Mouse (Mus musculus): ENCODE data around the gene Prdx5. TPM values are rescaled to one million over a fixed set of nuclear protein-coding genes. Genes with fewer than 3 reads are reported as not detected.

Gene Prdx5
- polyA plus RNA-seq, 1 experiment: 56.4 TPM

DNA sequence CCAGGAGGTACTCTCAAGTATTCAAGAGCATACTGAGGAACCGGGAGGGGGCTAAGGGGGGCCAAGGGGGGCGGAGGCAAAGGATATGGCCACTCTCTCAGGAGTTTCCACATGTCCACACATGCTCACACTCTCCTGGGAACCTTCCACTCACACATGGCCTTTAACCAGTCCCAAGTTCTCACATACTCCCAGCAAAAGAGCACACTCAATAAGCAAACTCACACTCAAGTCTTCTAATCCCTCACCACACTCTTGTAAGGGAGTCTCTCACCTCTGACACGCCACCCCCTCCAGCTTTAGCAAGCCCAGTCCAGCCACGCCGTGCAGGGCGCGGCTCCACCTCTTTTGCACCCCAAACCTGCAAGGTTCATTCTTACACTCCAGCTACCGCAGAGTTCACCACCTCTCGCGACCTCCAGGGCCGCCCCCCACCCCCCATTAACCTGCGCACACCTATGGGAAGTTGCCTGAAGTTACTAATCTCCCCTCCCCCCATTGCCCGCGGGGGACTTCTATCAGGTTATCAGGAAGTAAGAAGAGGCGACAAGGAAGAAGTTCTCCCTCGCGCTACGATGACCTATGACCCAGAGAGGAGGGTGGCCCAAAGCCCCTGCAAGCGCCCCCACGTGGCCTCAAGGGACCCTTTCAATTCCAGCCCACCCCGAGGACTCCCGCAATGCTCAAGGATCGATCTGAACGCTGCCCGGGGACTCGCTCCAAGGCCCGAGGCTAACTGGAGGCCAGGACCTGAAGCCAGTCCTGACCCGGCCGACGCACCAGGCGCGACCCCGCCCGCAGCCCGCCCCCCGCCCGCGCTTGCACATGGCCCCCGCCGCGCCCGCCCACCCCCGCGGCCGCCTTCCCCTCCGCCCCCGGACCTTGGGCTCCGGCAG, 11.1 kb upstream of the Prdx5 start:
- peak; percentile 24 for TF ChIP-seq CTCF (IDR thresholded peaks at IDR 0.05; ENCODE audit: low read depth, low read length)
- TF ChIP-seq EP300 (IDR thresholded peaks at IDR 0.05; ENCODE audit: insufficient read depth, low read depth, low read length): no peak
- H3K4me3 ChIP-seq (ENCODE audit: low read depth, low read length): peak overlapping the region; percentile 80
- H3K27ac ChIP-seq (ENCODE audit: insufficient read depth, low read length): peak overlapping the region; percentile 12; the same call in 1 of the 2 replicates
- no peaks in the 10 kb centered on the region for H3K36me3 ChIP-seq (ENCODE audit: control insufficient read depth, insufficient read depth, low read length, poor library complexity, severe bottlenecking)
- no peaks in the 10 kb centered on the region for H3K9me3 ChIP-seq (replicated peaks; ENCODE audit: control insufficient read depth, insufficient read depth, low read length, poor library complexity, severe bottlenecking)
- peaks cover 2% of the 10 kb centered on the region for H3K4me1 ChIP-seq (ENCODE audit: control insufficient read depth, insufficient read depth, low read length)
- peak overlapping the region; percentile 80 for H3K9ac ChIP-seq (ENCODE audit: low read depth, poor library complexity, severe bottlenecking)
- H3K27me3 ChIP-seq (ENCODE audit: control insufficient read depth, insufficient read depth, low read length, poor library complexity, severe bottlenecking): no peaks in the 10 kb centered on the region

- no peaks in the 10 kb centered on the region for H3K27me3 ChIP-seq (ENCODE audit: control insufficient read depth, insufficient read depth, low read length, poor library complexity, severe bottlenecking)
- no peaks in the 10 kb centered on the region for H3K36me3 ChIP-seq (ENCODE audit: control insufficient read depth, insufficient read depth, low read length, poor library complexity, severe bottlenecking)
- peak overlapping the region; percentile 80 for H3K9ac ChIP-seq (ENCODE audit: low read depth, poor library complexity, severe bottlenecking)
- no peak for TF ChIP-seq EP300 (IDR thresholded peaks at IDR 0.05; ENCODE audit: insufficient read depth, low read depth, low read length)
- no peak for TF ChIP-seq CTCF (IDR thresholded peaks at IDR 0.05; ENCODE audit: low read depth, low read length)
- TF ChIP-seq POLR2A (IDR thresholded peaks at IDR 0.05; ENCODE audit: insufficient read depth, low read length): no peak
- H3K9me3 ChIP-seq (replicated peaks; ENCODE audit: control insufficient read depth, insufficient read depth, low read length, poor library complexity, severe bottlenecking): no peaks in the 10 kb centered on the region
- H3K4me3 ChIP-seq (ENCODE audit: low read depth, low read length): no peak overlapping the region
- H3K4me1 ChIP-seq (ENCODE audit: control insufficient read depth, insufficient read depth, low read length): peaks cover 2% of the 10 kb centered on the region
- H3K27ac ChIP-seq (ENCODE audit: insufficient read depth, low read length): no peak overlapping the region
These were observed 10.2 kb upstream of the Prdx5 start for GRCm38 (mm10) chr19:6919876-6920740.

GRCm38 (mm10) chr19:6919431-6919830, 9.5 kb upstream of the Prdx5 start:
- no peak overlapping the region for H3K27ac ChIP-seq (ENCODE audit: insufficient read depth, low read length)
- no peak for TF ChIP-seq POLR2A (IDR thresholded peaks at IDR 0.05; ENCODE audit: insufficient read depth, low read length)
- TF ChIP-seq CTCF (IDR thresholded peaks at IDR 0.05; ENCODE audit: low read depth, low read length): no peak
- TF ChIP-seq EP300 (IDR thresholded peaks at IDR 0.05; ENCODE audit: insufficient read depth, low read depth, low read length): no peak
- no peaks in the 10 kb centered on the region for H3K36me3 ChIP-seq (ENCODE audit: control insufficient read depth, insufficient read depth, low read length, poor library complexity, severe bottlenecking)
- peaks cover 2% of the 10 kb centered on the region for H3K4me1 ChIP-seq (ENCODE audit: control insufficient read depth, insufficient read depth, low read length)
- no peaks in the 10 kb centered on the region for H3K27me3 ChIP-seq (ENCODE audit: control insufficient read depth, insufficient read depth, low read length, poor library complexity, severe bottlenecking)
- H3K9me3 ChIP-seq (replicated peaks; ENCODE audit: control insufficient read depth, insufficient read depth, low read length, poor library complexity, severe bottlenecking): no peaks in the 10 kb centered on the region
- no peak overlapping the region for H3K4me3 ChIP-seq (ENCODE audit: low read depth, low read length)
- H3K9ac ChIP-seq (ENCODE audit: low read depth, poor library complexity, severe bottlenecking): no peak overlapping the region

GRCm38 (mm10) chr19:6918321-6918720, 8.4 kb upstream of the Prdx5 start:
- H3K4me3 ChIP-seq (ENCODE audit: low read depth, low read length): no peak overlapping the region
- H3K27me3 ChIP-seq (ENCODE audit: control insufficient read depth, insufficient read depth, low read length, poor library complexity, severe bottlenecking): no peaks in the 10 kb centered on the region
- H3K4me1 ChIP-seq (ENCODE audit: control insufficient read depth, insufficient read depth, low read length): peaks cover 2% of the 10 kb centered on the region
- H3K36me3 ChIP-seq (ENCODE audit: control insufficient read depth, insufficient read depth, low read length, poor library complexity, severe bottlenecking): no peaks in the 10 kb centered on the region
- no peaks in the 10 kb centered on the region for H3K9me3 ChIP-seq (replicated peaks; ENCODE audit: control insufficient read depth, insufficient read depth, low read length, poor library complexity, severe bottlenecking)
- no peak overlapping the region for H3K27ac ChIP-seq (ENCODE audit: insufficient read depth, low read length)
- no peak overlapping the region for H3K9ac ChIP-seq (ENCODE audit: low read depth, poor library complexity, severe bottlenecking)
- TF ChIP-seq EP300 (IDR thresholded peaks at IDR 0.05; ENCODE audit: insufficient read depth, low read depth, low read length) (no peak), CTCF (IDR thresholded peaks at IDR 0.05; ENCODE audit: low read depth, low read length) (no peak), POLR2A (IDR thresholded peaks at IDR 0.05; ENCODE audit: insufficient read depth, low read length) (no peak)

- Histone ChIP-seq H3K4me1 (ENCODE audit: control insufficient read depth, insufficient read depth, low read length) (no peaks in the 10 kb centered on the region), H3K4me3 (ENCODE audit: low read depth, low read length) (no peak overlapping the region), H3K27me3 (ENCODE audit: control insufficient read depth, insufficient read depth, low read length, poor library complexity, severe bottlenecking) (no peaks in the 10 kb centered on the region), H3K27ac (ENCODE audit: insufficient read depth, low read length) (no peak overlapping the region), H3K36me3 (ENCODE audit: control insufficient read depth, insufficient read depth, low read length, poor library complexity, severe bottlenecking) (0 out of 2 replicates have a peak, but pooled peaks cover 6% of the 10 kb centered on the region), H3K9ac (ENCODE audit: low read depth, poor library complexity, severe bottlenecking) (no peak overlapping the region), H3K9me3 (replicated peaks; ENCODE audit: control insufficient read depth, insufficient read depth, low read length, poor library complexity, severe bottlenecking) (no peaks in the 10 kb centered on the region)
- TF ChIP-seq POLR2A (IDR thresholded peaks at IDR 0.05; ENCODE audit: insufficient read depth, low read length): no peak
- no peak for TF ChIP-seq CTCF (IDR thresholded peaks at IDR 0.05; ENCODE audit: low read depth, low read length)
- no peak for TF ChIP-seq EP300 (IDR thresholded peaks at IDR 0.05; ENCODE audit: insufficient read depth, low read depth, low read length)
These were observed 6.6 kb upstream of the Prdx5 start for GRCm38 (mm10) chr19:6916496-6916895.

Data from ES-Bruce4 (cell line).